Mouse (Mus musculus) right cerebral cortex, postnatal 4 days (tissue): ENCODE results near the gene Plekhh2.
"Not testable (repeated sequence)": the region's sequence is repeated elsewhere in the genome, so short reads cannot be mapped to it uniquely, and the experiment has no call there.

Experiments
- DNase-seq: peaks from one replicate; pipeline ENCODE4 v3.0.0-alpha.2; 2022

Plekhh2 gene

GRCm38 (mm10) chr17:84512516-84513085 is 906 bp downstream of the Plekhh2 start:
- no peak for DNase-seq

- no peak for DNase-seq
These were observed 4.2 kb downstream of the Plekhh2 start for GRCm38 (mm10) chr17:84515901-84516300.

- DNase-seq, result no peak
These were observed 7.7 kb downstream of the Plekhh2 start for GRCm38 (mm10) chr17:84519346-84519745.

- DNase-seq, result no peak
These were observed 8.4 kb downstream of the Plekhh2 start for GRCm38 (mm10) chr17:84520057-84520456.

- DNase-seq, result no peak
These were observed 17.7 kb downstream of the Plekhh2 start for GRCm38 (mm10) chr17:84529356-84529755.

- no peak for DNase-seq
These were observed 18.6 kb downstream of the Plekhh2 start for GRCm38 (mm10) chr17:84530202-84530796.

- no peak for DNase-seq
These were observed 21.3 kb downstream of the Plekhh2 start for GRCm38 (mm10) chr17:84532909-84533499.

- DNase-seq, result no peak
These were observed 22.1 kb downstream of the Plekhh2 start for GRCm38 (mm10) chr17:84533841-84534240.

- no peak for DNase-seq
These were observed 22.9 kb downstream of the Plekhh2 start for GRCm38 (mm10) chr17:84534632-84535031.

GRCm38 (mm10) chr17:84535226-84535625 is 23.5 kb downstream of the Plekhh2 start:
- no peak for DNase-seq

- no peak for DNase-seq
These were observed 25.6 kb downstream of the Plekhh2 start for GRCm38 (mm10) chr17:84537301-84537700.

GRCm38 (mm10) chr17:84537966-84538365 is 26.3 kb downstream of the Plekhh2 start:
- DNase-seq, result no peak

GRCm38 (mm10) chr17:84540603-84541002 is 28.9 kb downstream of the Plekhh2 start:
- no peak for DNase-seq

- peak; percentile 22 for DNase-seq
These were observed 39.5 kb downstream of the Plekhh2 start for GRCm38 (mm10) chr17:84550902-84551877.

GRCm38 (mm10) chr17:84552230-84552629 is 40.5 kb downstream of the Plekhh2 start:
- no peak for DNase-seq

- DNase-seq, result not testable (repeated sequence)
These were observed 52.6 kb downstream of the Plekhh2 start for GRCm38 (mm10) chr17:84564264-84564663.

GRCm38 (mm10) chr17:84565762-84566161 is 54.1 kb downstream of the Plekhh2 start:
- no peak for DNase-seq

GRCm38 (mm10) chr17:84566773-84567555 is 55.3 kb downstream of the Plekhh2 start:
- no peak for DNase-seq

- no peak for DNase-seq
These were observed 57.1 kb downstream of the Plekhh2 start for GRCm38 (mm10) chr17:84568807-84569206.

GRCm38 (mm10) chr17:84569770-84570169 is 58.1 kb downstream of the Plekhh2 start:
- DNase-seq, result no peak

- DNase-seq, result no peak
These were observed 59.9 kb downstream of the Plekhh2 start for GRCm38 (mm10) chr17:84571629-84572028.

- DNase-seq, result no peak
These were observed 61.6 kb downstream of the Plekhh2 start for GRCm38 (mm10) chr17:84573305-84573704.
